Mouse (Mus musculus) mouse trophoblast stem cell (cell line): ENCODE data around the gene 1500009C09Rik.

Experiments used
- in situ Hi-C, 2 experiments: fragments of 300-500 bp; cut with MseI, MboI; formaldehyde crosslinking; loops; 2 replicates in 1 of 2; 3 replicates in 1 of 2; pipeline ENCODE4 v1.15.1; 2025

Gene 1500009C09Rik

GRCm38 (mm10) chr15:82247131-82247776, 4.9 kb upstream of the 1500009C09Rik start:
- in situ Hi-C loops: no loop called here

DNA sequence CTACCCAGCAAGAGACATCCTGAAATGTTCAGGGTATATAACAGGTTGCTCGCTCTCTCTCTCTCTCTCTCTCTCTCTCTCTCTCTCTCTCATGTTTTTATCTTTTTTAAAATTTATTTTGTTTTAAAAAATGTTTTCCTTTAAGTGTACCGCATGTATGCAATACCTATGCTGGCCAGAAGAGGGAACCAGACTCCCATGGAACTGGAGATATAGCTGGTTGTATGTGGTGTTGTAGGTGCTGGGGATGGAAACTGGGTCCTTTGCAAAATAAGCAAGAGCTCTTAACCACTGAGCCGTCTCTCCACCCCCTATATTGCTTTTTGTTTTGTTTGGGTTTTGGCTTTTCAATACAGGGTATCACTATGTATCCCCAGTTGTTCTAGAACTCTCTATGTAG, 618 bp upstream of the 1500009C09Rik start:
- in situ Hi-C loops: no loop called here

GRCm38 (mm10) chr15:82255248-82255647, 3.1 kb downstream of the 1500009C09Rik start:
- in situ Hi-C loops: no loop called here

DNA sequence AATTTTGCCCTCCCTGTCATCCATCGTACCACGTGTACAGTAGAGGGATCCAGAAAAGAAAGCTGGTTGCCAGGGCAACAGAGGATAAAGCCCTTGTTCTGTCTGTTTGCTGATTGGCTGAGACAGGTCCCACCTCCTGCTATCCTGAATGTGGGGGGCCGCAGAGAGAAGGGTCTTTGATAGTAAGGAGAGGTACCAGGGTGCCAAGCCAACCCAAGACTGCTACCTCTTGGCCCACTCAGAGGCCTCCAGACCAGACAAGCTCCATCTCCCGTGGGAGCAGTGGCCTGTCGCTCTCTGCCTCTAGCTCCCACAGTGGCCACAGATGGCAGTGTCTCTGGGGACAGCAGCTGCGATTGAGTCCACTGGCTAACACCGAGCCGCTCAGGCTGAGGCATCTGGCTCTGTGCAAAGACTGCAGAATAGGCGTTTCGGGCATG, 3.8 kb downstream of the 1500009C09Rik start:
- in situ Hi-C loops: no loop called here

DNA sequence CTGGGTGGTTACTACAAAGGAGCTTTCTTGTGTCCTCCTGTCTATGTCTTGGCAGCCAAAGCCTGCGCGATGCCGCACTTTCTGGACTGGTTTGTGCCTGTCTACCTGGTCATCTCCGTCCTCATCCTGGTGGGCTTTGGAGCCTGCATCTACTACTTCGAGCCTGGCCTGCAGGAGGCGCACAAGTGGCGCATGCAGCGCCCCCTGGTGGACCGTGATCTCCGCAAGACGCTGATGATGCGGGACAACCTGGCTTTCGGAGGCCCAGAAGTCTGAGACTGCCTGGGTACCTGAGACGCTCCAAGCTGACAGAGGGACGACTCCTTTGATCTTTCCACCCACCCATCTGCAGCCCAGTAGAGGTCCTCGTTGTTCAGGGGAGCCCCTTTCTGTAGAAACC, 7.3 kb downstream of the 1500009C09Rik start:
- in situ Hi-C loops: no loop called here

DNA sequence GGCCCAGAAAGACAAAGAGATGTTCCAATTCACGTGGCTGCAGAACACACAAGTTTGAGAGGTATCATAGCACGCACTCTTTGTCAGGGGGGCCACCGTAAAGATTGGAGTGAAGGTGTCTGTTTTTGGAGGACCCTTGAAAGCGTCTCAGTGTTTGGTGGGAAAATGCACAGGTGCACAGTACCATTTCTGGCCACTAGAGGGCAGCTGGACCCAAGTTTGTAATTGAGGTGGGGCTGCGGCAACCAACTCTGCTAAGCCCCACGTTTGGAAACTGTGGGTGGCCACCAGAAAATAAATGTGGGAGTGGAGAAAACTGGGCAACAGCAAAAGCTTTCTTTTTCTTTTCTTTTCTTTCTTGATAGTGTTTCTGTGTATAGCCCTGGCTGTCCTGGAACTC, 14.2 kb downstream of the 1500009C09Rik start:
- in situ Hi-C loops: no loop called here

DNA sequence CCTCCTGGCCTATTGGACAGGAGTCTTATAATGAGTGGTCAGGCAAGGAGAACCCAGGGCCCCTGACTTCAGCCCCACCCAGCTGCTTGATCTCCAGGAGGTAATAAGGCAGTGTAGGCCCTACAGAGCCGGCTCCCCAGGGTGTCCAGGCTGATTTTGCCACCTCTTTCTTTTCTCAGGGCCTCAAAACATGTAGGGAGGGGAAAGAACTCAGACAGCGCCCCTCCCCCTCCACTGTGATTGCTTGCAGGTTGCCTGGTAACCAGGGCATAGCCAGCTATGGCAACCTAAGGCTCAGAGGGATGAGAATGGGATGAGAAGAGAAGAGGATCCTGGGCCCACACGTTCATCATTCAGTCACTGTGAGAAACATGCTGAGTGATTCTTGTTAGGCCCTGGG, 16.0 kb downstream of the 1500009C09Rik start:
- in situ Hi-C loops: no loop called here

- in situ Hi-C loops: no loop called here
Measured at GRCm38 (mm10) chr15:82268783-82269182, 16.6 kb downstream of the 1500009C09Rik start.

DNA sequence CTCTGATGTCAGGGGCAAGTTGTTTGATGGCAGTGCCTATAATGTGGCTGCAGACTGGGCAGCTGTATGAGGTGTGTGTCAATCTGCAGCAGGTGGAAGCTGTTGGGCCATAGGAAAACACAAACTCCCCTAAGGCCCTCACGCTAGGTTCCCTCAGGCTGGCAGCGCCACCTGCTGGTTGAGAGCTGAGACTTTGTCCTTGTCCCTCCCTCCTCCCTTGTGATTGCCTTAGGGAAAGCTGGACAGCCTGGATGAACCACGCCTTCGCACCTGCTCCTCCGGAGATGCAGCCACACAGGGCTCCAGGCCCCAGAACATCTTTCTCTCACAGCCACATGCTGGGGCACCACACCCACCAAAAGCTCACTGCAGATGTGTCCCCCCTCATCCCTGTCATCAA, 19.0 kb downstream of the 1500009C09Rik start:
- in situ Hi-C loops: no loop called here

DNA sequence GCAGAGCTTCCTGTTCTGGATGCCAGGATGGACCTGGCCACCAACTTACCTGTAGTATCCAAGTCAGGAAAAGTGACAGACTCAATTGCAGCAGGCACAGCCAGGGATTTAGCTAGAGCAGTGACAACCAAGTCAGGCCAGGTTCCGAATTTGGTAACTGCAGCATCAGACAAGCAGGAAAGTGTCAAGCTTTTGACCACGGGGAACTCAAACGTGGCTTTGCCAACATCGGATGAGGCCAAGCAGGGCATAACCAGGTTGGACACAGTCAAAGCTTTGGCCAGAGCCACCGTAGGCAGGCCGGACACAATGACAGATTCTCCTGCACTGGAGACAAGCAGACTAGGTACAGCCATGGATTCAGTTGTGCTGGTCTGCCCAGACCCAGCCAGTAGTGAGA, 20.1 kb downstream of the 1500009C09Rik start:
- in situ Hi-C loops: no loop called here

DNA sequence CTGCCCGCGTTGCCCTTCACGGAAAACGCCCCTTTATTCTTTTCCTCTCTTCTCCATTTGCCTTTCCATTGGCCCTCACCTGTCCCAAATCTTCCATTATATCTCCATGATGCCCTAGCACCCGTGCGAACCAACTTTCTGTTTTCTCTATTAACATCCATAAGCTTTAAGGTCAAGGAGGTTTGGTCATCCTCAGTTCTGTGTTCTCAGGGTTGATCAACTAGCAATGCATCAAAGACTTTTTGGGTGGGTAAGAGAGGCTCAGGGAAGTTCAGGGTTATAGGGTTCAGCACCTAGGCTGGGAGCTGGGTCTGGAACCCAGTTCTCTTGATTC, 22.4 kb downstream of the 1500009C09Rik start, which contains the start of gene Sept3:
TSS of gene Sept3 (plus strand) at position 301 of the 334 bp plus-strand sequence.
- in situ Hi-C loops: no loop called here

DNA sequence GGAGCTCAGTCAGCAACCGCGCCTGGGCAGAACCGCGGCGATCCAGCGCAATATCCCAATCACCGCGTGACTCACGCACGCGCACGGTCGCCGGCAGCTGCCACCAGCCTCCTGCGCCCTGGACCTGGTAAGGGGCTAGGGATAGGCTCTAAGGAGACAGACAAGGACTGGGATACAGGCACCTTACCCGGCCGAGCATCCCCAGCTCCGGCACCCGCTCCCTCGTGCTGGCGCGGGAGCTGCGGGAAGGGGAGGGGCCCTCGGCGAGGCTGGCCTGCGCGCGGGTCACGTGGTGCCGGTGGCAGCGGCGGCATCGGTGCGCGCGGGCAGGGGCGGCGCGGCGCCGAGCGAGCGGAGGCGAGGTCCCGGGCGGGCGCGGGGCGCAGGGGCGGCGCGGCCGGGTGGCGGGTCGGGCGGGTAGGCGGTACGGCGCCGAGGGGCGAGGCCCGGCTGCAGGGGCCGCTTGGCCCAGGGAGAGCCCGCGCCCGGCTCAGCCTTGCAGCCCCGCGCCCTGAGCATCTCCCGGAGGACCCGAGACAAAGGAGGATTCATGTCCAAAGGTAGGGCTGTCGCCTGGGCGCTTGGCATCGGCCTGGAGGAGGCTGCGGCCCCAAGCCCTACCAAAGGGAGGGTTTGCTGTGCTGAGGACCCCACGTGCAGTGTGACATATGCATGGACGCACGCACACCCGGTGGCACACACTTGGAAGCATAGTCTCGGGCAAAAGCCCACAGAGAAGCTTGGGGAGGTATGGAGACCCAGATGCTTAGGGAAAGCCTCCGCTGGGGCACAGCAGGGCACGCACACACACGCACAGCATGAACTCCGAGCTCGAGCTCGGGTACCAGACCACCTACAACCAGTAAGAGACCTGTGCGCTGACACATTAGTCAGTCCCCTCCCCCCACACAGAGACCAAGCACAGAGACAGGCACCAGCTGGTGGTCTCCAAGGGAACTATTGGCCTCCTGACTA, 23.0 kb downstream of the 1500009C09Rik start:
- in situ Hi-C loops: no loop called here

GRCm38 (mm10) chr15:82277591-82277990, 25.4 kb downstream of the 1500009C09Rik start:
- in situ Hi-C loops: no loop called here

- in situ Hi-C loops: no loop called here
Measured at GRCm38 (mm10) chr15:82280638-82281037, 28.4 kb downstream of the 1500009C09Rik start.

DNA sequence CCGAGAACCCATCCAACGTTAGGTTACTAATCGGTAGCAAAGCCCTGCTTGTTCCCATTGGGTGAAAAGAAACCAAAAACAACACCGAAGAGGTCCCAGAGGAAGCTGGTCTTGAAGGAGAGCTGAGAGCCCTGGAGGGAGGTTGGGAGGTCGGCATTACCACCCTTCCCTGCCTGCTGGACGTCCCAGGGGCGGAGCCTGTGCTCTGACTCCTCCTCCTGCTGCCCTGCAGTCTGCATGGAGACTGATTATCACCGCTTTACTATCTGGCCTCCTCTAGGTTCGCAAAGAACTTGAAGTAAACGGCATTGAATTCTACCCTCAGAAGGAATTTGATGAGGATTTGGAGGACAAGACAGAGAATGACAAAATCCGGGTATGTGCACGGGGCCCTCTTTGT, 34.0 kb downstream of the 1500009C09Rik start:
- in situ Hi-C loops: no loop called here

GRCm38 (mm10) chr15:82290252-82290651, 38.1 kb downstream of the 1500009C09Rik start:
- in situ Hi-C loops: no loop called here

DNA sequence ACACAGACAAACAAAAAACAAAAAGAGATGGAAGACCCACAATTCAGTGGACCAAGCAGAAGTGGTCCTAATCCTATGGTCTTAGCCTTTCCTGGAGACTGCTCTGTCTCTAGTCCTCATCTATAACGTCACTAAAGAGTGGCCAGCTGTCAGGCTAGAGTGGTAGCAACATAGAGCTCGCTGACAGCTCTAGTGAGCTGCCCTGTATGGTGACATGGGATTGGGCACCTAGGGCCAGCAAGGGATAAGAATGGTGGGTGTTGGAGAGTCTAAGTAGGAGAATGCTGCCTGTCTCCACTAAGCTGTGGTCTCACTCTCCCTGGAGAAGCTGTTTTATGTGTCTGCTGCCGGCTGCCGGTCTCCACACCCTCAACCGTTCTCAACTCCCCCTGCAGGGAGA, 40.7 kb downstream of the 1500009C09Rik start:
- in situ Hi-C loops: no loop called here

- in situ Hi-C loops: no loop called here
Measured at GRCm38 (mm10) chr15:82293271-82293711, 41.1 kb downstream of the 1500009C09Rik start.

DNA sequence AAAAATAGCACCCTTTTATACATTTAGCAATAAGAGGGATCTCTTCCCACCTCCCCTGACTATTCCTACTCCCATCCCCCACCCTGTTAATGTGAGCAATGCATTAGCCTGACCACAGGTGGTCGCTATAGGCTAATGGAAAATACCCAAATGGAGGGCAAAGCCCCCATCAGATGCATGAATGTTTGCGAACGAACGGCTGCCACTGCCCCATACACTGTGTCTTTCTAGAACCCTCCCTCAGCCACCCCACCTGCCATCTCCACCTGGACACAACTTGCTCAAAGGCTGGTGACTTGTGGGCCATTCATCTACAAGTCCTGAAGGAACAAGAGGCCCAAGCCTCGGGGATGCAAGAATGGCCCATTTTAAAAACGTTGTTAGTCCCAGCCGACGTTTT, 41.9 kb downstream of the 1500009C09Rik start:
- in situ Hi-C loops: no loop called here

DNA sequence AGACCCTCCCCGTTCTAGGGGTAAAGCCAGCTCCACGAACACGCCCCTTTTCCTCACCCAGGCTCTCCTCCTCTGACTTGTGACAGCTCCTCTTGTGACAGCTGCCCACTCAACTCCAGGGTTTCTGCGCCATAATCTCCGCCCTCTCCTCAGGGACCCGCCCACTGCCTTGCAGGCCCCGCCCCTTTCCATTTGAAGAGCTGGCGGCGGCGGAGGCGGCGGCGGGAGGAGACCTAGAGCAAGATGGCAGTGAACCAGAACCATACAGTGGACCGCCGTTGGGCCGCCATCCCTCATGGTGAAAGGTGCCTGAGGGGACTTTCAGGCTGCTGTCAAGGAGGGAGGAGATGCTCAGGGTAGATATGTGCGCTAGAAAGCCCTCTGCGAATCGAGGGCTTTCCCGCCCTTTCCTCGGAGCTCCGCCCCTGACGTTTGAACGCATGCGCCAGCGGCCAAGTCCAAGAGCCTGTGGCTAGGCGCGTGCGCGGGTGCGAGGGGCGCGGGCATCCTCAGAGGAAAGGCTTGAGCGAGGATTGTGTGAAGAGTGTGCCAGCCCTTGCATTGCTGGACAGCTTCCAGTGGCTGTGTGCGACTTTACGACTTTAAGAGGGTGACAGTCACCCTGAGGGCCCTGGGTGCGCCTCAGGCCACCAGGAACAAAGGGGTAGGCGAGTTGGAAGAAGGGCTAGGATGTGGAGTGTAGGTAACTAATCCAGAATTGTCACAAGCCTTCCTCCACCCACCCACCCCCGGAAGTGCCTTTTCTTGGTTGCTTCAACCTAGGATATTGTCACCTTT, 46.8 kb downstream of the 1500009C09Rik start, which contains the start of gene Wbp2nl:
TSS of gene Wbp2nl (plus strand) at position 191 of the 798 bp plus-strand sequence.
- in situ Hi-C loops: no loop called here

GRCm38 (mm10) chr15:82307107-82307506, 54.9 kb downstream of the 1500009C09Rik start:
- in situ Hi-C loops: no loop called here

DNA sequence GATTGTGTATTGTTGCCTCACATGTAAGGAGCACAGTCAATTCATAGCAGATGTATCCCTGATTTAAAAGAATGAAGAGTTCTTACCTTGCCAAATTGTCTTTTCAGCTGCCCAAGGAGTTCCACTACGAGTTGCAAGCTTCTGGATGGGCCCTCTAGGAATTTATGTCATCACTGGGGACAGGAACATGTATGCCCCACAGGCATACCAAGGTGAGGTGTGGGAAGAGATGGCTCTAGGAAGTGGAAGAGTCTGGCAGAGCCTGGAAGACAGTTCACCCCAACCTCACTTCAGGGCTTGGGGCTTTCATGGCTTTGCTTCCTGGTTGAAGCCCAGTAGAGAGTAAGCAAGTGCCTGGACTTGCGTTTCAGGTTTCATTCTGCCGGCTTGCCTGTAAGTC, 56.2 kb downstream of the 1500009C09Rik start:
- in situ Hi-C loops: no loop called here
